In genomic region chr2:117748892-117749291, GRCm38 (mm10) we compare ENCODE assay signal across 13 mouse cellular contexts.
DNase-seq lines count a peak whose midpoint lies in the region; ATAC-seq and TF ChIP-seq lines count a peak whose summit lies in the region.
"Had no signal": no experiment of that assay in that cellular context is flagged by ENCODE, and none has a peak within 500 bp of the region (broad histone marks: within the 10 kb centered on the region; RNA-seq: fewer than 3 reads in every experiment).

No protein-coding gene starts in this region.

- 83% methylated on average over 4 of the region's 4 CpGs for WGBS in kidney, embryonic 15.5 days

- H3K36me3 ChIP-seq in kidney, embryonic 15.5 days: no peaks in the 10 kb centered on the region
- H3K36me3 ChIP-seq: embryonic facial prominence, embryonic 12.5 days; limb, embryonic 13.5 days; neural tube, embryonic 13.5 days had no signal

- H3K4me1 ChIP-seq in kidney, embryonic 15.5 days: no peaks in the 10 kb centered on the region
- H3K4me1 ChIP-seq: embryonic facial prominence, embryonic 12.5 days; limb, embryonic 13.5 days; neural tube, embryonic 13.5 days had no signal

- no peaks in the 10 kb centered on the region for H3K9me3 ChIP-seq in kidney, embryonic 15.5 days (replicated peaks)
- H3K9me3 ChIP-seq: embryonic facial prominence, embryonic 12.5 days; neural tube, embryonic 13.5 days had no signal

- no peak overlapping the region for H3K4me2 ChIP-seq in kidney, embryonic 15.5 days
- H3K4me2 ChIP-seq: embryonic facial prominence, embryonic 12.5 days; limb, embryonic 13.5 days; neural tube, embryonic 13.5 days had no signal

- ATAC-seq in kidney, embryonic 15.5 days (replicated peaks; ENCODE audit: low FRiP score): no peak

- no peak overlapping the region for H3K9ac ChIP-seq in kidney, embryonic 15.5 days
- H3K9ac ChIP-seq: embryonic facial prominence, embryonic 12.5 days; limb, embryonic 13.5 days; neural tube, embryonic 13.5 days had no signal

- no peak overlapping the region for H3K4me3 ChIP-seq in gastrocnemius, adult 2 months
- no peak overlapping the region for H3K4me3 ChIP-seq in kidney, embryonic 15.5 days (replicated peaks)
- H3K4me3 ChIP-seq: embryonic facial prominence, embryonic 12.5 days; limb, embryonic 13.5 days; neural tube, embryonic 13.5 days had no signal

- no peaks in the 10 kb centered on the region for H3K27me3 ChIP-seq in kidney, embryonic 15.5 days
- H3K27me3 ChIP-seq: embryonic facial prominence, embryonic 12.5 days; limb, embryonic 13.5 days; neural tube, embryonic 13.5 days had no signal

- no peak overlapping the region for H3K27ac ChIP-seq in gastrocnemius, adult 2 months
- H3K27ac ChIP-seq in kidney, embryonic 15.5 days: no peak overlapping the region
- H3K27ac ChIP-seq: embryonic facial prominence, embryonic 12.5 days; limb, embryonic 13.5 days; neural tube, embryonic 13.5 days had no signal

- DNase-seq in gastrocnemius, adult 2 months: peak; percentile 17
- DNase-seq in gastrocnemius, adult 8-10 months (ENCODE audit: low spot score in 2 of 2): no peak
- DNase-seq in adipocyte (ENCODE audit: low spot score): peak; percentile 93
- peak; percentile 19 for DNase-seq in heart, adult 8-10 months (ENCODE audit: low spot score)
- peak; percentile 27 for DNase-seq in lung, postnatal 10 days
- no peak for DNase-seq in cerebellum, adult 18-20 months
- DNase-seq in embryo, embryonic 9.5 days (ENCODE audit: extremely low spot score): no peak
- DNase-seq: B cell, adult 2 months; thymus, postnatal 4 days had no signal

- intact Hi-C loops in gastrocnemius, adult 2 months (cut with DNase I): no loop called here

- no peak for TF ChIP-seq CTCF in gastrocnemius, adult 2 months (IDR thresholded peaks at IDR 0.05)

Comparison
In these comparisons a context has a peak if more than half of its experiments do, and no peak if none do; other contexts are left out.
1. DNase-seq: peak in gastrocnemius, adult 2 months (single experiment), adipocyte (single experiment), heart, adult 8-10 months (single experiment) and lung, postnatal 10 days (single experiment); none in gastrocnemius, adult 8-10 months (0 of 2), cerebellum, adult 18-20 months (0 of 2) and embryo, embryonic 9.5 days (single experiment).